In the genomic region with DNA sequence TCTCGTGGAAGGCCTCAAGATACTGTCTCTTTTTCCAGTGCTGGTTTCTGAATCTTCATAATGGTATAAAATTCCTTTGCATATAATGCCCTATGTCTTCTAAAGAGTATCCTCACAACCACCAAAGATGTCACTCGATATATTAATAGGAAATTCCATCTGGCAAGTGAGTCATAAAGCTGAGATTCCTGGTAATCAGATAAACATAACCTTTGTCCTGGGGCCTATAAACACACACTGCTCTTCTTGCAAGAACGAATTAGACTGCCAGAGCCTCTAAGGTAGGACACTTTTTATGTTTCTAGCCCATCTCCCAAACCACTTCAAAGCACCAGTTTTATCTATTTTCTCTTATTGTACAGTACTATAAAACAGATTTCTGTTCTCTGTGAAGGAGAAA, we compare ENCODE assay signal across 25 mouse cellular contexts.
DNase-seq lines count a peak whose midpoint lies in the region; ATAC-seq and TF ChIP-seq lines count a peak whose summit lies in the region.
"Had no signal": no experiment of that assay in that cellular context is flagged by ENCODE, and none has a peak within 500 bp of the region (broad histone marks: within the 10 kb centered on the region; RNA-seq: fewer than 3 reads in every experiment).

No protein-coding gene starts in this region.

- no peak overlapping the region for H3K9ac ChIP-seq in intestine, embryonic 15.5 days
- H3K9ac ChIP-seq: forebrain, embryonic 13.5 days; hindbrain, embryonic 13.5 days had no signal

- WGBS in intestine, embryonic 15.5 days, result 45% methylated on average over 3 of the region's 3 CpGs

- H3K79me2 ChIP-seq in myocyte (ENCODE audit: control insufficient read depth, insufficient read depth), result no peaks in the 10 kb centered on the region

- H3K4me3 ChIP-seq in intestine, embryonic 15.5 days (replicated peaks), result no peak overlapping the region
- no peak overlapping the region for H3K4me3 ChIP-seq in myocyte
- H3K4me3 ChIP-seq: forebrain, embryonic 10.5 days; forebrain, embryonic 13.5 days; gastrocnemius, adult 2 months; hindbrain, embryonic 13.5 days had no signal

- H3K4me1 ChIP-seq in intestine, embryonic 15.5 days (replicated peaks), result no peaks in the 10 kb centered on the region
- H3K4me1 ChIP-seq: forebrain, embryonic 10.5 days; forebrain, embryonic 13.5 days; hindbrain, embryonic 13.5 days had no signal

- no peaks in the 10 kb centered on the region for H3K36me3 ChIP-seq in intestine, embryonic 15.5 days
- H3K36me3 ChIP-seq in myocyte (ENCODE audit: control insufficient read depth, insufficient read depth), result no peaks in the 10 kb centered on the region
- H3K36me3 ChIP-seq: forebrain, embryonic 10.5 days; hindbrain, embryonic 13.5 days had no signal

- no peak overlapping the region for H3ac ChIP-seq in myocyte (ENCODE audit: control insufficient read depth, insufficient read length)

- DNase-seq in cerebellum, adult 9-10 months, result peak; percentile 26
- DNase-seq in cerebellum, adult 11-12 months, result no peak
- DNase-seq in Muller cell, postnatal 12 days (ENCODE audit: inconsistent ontology term), result peak; percentile 58
- no peak for DNase-seq in left cerebral cortex, postnatal 36 days (ENCODE audit: low spot score in 2 of 2)
- DNase-seq in adipocyte (ENCODE audit: low spot score), result no peak
- no peak for DNase-seq in frontal cortex, postnatal 36 days (ENCODE audit: low spot score in 2 of 2)
- DNase-seq: adrenal gland, adult 8-10 months; adrenal gland, postnatal 25 days; B cell, adult 2 months; cerebellum, postnatal 10 days; cerebellum, postnatal 36 days; gastrocnemius, adult 2 months; gastrocnemius, postnatal 14 days; heart, adult 11 months; kidney, adult 11 months had no signal

- no peak overlapping the region for H3K4me2 ChIP-seq in intestine, embryonic 15.5 days (replicated peaks)
- H3K4me2 ChIP-seq in myocyte (ENCODE audit: low read depth), result peak overlapping the region; percentile 18
- H3K4me2 ChIP-seq: forebrain, embryonic 13.5 days; heart, embryonic 11.5 days; hindbrain, embryonic 13.5 days had no signal

- TF ChIP-seq POLR2A in myocyte (IDR thresholded peaks at IDR 0.05; ENCODE audit: insufficient read length, low read depth), result no peak

- ATAC-seq in intestine, embryonic 15.5 days, result peak; percentile 82
- ATAC-seq: CD4-positive, CD25-positive, alpha-beta regulatory T cell, adult 4 months; forebrain, embryonic 13.5 days; forebrain, embryonic 16.5 days; hindbrain, embryonic 16.5 days; Patski had no signal

- no peaks in the 10 kb centered on the region for H3K9me3 ChIP-seq in intestine, embryonic 15.5 days
- H3K9me3 ChIP-seq: forebrain, embryonic 10.5 days; forebrain, embryonic 13.5 days; hindbrain, embryonic 13.5 days had no signal

- intact Hi-C loops in left cerebral cortex, postnatal 36 days (cut with DNase I), result no loop called here

- H3K27me3 ChIP-seq in intestine, embryonic 15.5 days (replicated peaks), result no peaks in the 10 kb centered on the region
- no peaks in the 10 kb centered on the region for H3K27me3 ChIP-seq in myocyte (ENCODE audit: control insufficient read depth, insufficient read depth, insufficient read length)
- H3K27me3 ChIP-seq: forebrain, embryonic 13.5 days; hindbrain, embryonic 13.5 days; Patski had no signal

- H3K27ac ChIP-seq in intestine, embryonic 15.5 days, result no peak overlapping the region
- H3K27ac ChIP-seq: forebrain, embryonic 10.5 days; forebrain, embryonic 13.5 days; gastrocnemius, adult 2 months; hindbrain, embryonic 13.5 days had no signal

TF ChIP-seq in myocyte, 11 proteins besides CTCF, POLR2A, EP300 and RAD21:
- TF ChIP-seq USF1 (IDR thresholded peaks at IDR 0.05; ENCODE audit: low read depth) (no peak), MAX (IDR thresholded peaks at IDR 0.05; ENCODE audit: low read depth) (no peak), TCF12 (IDR thresholded peaks at IDR 0.05; ENCODE audit: insufficient read depth, poor library complexity, severe bottlenecking) (no peak), SRF (IDR thresholded peaks at IDR 0.05; ENCODE audit: control insufficient read depth, insufficient read length, low read depth) (no peak), TCF3 (IDR thresholded peaks at IDR 0.05; ENCODE audit: insufficient read length, low read depth) (no peak), E2F4 (IDR thresholded peaks at IDR 0.05; ENCODE audit: insufficient read depth) (no peak), POLR2AphosphoS2 (IDR thresholded peaks at IDR 0.05; ENCODE audit: insufficient read length, low read depth) (no peak), CEBPB (IDR thresholded peaks at IDR 0.05; ENCODE audit: insufficient read depth, poor library complexity, severe bottlenecking) (no peak), REST (IDR thresholded peaks at IDR 0.05; ENCODE audit: insufficient read depth, insufficient read length) (no peak), MYOG (IDR thresholded peaks at IDR 0.05; ENCODE audit: control insufficient read depth in 1 of 3, insufficient read depth in 1 of 3, insufficient read length in 2 of 3, low read depth in 2 of 3) (no peak), MYOD1 (IDR thresholded peaks at IDR 0.05; ENCODE audit: control insufficient read depth in 1 of 3, insufficient read length in 2 of 3, low read depth in 2 of 3) (no peak)

Comparison
In these comparisons a context has a peak if more than half of its experiments do, and no peak if none do; other contexts are left out.
1. DNase-seq: peak in cerebellum, adult 9-10 months (single experiment) and Muller cell, postnatal 12 days (single experiment); none in cerebellum, adult 11-12 months (single experiment), left cerebral cortex, postnatal 36 days (0 of 2), adipocyte (single experiment) and frontal cortex, postnatal 36 days (0 of 2).